Mouse (Mus musculus) v-Abl transformed pro-B cells (cell line): ENCODE measurements around the gene Rbpj.

ENCODE experiments used
- in situ Hi-C, 2 experiments: fragments of 400-800 bp; cut with MboI; formaldehyde crosslinking; loops; one replicate each; pipeline ENCODE4 v1.15.1; 2025; ENCODE audit not compliant: unreplicated experiment in 2 of 2

Rbpj gene

GRCm38 (mm10) chr5:53588421-53589171 is 122.6 kb downstream of the Rbpj start:
- in situ Hi-C loops = loop anchor here (25.0 kb wide), 2 partner anchors 1401 to 1476 kb away; partner anchors contain the start of gene Dhx15 (in 1 of the 2)

- in situ Hi-C loops = loop anchor here (25.0 kb wide), 2 partner anchors 1402 to 1477 kb away; partner anchors contain the start of gene Dhx15 (in 1 of the 2)
These were observed 123.4 kb downstream of the Rbpj start for GRCm38 (mm10) chr5:53589172-53589960.

GRCm38 (mm10) chr5:53590179-53590765 is 124.3 kb downstream of the Rbpj start:
- in situ Hi-C loops = loop anchor here (5.0 to 25.0 kb wide), 7 partner anchors 233 to 1478 kb away; partner anchors contain the start of gene Dhx15 (in 1 of the 2)

DNA sequence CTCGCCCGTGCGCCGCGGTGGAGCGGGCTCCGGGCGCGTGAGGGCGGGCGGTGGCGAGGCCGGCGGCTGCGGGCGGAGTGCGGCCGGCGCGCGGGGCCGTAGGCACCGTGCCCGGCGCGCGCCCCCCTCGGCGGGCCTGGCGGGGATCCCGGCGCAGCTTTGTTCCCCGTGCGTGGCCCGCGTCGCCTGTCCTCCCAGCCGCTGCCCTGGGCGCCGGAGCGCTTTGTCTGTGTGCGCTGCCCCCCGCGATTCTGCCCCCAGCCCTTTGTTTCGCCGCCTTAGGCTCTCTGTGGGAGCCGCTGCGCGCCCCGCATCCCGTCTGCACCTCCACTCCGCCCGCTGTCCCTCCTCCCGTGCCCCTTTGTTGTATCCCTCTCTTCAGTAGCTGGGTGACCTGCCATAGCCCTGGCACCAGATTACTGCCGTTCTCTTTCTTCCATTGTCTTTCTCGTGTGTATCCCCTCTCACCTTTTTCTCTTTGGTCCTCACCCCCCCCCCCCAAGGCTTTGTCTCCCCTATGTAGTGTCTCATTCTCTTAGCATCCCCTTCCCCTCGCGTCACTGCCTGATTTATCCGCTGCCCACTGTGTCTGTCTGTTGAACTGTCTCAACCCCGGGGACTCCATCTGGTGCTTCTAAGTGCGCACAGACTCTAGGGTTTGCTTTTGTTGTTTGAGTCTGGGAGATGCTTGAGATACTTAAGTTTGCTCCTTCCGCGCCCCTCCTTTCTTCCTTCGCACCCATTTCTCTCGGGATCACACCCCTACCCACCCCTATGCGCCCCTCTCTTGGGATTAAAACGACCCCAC is 125.1 kb downstream of the Rbpj start:
- in situ Hi-C loops = loop anchor here (5.0 to 25.0 kb wide), 7 partner anchors 234 to 1479 kb away; partner anchors contain the start of gene Dhx15 (in 1 of the 2)

DNA sequence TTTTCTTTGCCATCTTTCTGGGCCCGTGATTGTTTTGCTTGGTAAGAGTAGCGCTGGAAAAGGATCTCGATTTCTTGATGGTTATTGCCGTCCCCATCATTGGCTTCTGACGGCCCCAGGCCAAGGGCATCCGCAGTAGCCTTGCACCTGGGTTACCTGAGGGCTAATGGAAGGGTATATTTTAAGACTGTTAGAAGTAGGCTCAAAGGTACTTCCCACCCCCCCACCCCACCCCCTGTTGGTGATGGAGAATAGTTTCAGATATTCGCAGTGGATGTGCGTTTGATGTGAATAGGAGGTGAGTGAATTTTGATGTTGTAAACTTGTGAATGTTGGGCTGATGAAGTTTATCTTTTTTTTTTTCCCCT is 125.7 kb downstream of the Rbpj start:
- in situ Hi-C loops = loop anchor here (5.0 to 25.0 kb wide), 7 partner anchors 234 to 1479 kb away; partner anchors contain the start of gene Dhx15 (in 1 of the 2)

- in situ Hi-C loops = loop anchor here (5.0 to 25.0 kb wide), 7 partner anchors 236 to 1481 kb away; partner anchors contain the start of gene Dhx15 (in 1 of the 2)
These were observed 127.2 kb downstream of the Rbpj start for GRCm38 (mm10) chr5:53593080-53593688.

DNA sequence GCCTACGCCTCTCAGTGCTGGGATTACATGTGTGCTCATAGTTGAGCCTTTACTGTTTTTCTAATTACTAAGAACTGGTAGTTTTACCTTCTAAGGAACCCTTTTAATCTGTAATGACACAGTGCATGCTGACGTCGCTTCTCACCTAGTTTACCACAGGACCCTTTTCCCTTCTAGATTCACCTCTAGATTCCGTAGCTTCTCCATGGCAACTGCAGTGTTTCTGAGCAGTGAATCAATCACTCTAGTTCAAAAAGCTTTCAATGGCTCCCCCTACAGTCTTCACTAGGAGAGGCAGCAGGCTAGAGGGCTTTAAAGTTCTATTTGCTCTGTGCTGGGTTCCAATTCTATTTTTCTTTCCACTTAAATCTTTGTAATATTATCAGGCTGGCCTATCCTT is 128.3 kb downstream of the Rbpj start:
- in situ Hi-C loops = loop anchor here (5.0 to 25.0 kb wide), 7 partner anchors 237 to 1482 kb away; partner anchors contain the start of gene Dhx15 (in 1 of the 2)

DNA sequence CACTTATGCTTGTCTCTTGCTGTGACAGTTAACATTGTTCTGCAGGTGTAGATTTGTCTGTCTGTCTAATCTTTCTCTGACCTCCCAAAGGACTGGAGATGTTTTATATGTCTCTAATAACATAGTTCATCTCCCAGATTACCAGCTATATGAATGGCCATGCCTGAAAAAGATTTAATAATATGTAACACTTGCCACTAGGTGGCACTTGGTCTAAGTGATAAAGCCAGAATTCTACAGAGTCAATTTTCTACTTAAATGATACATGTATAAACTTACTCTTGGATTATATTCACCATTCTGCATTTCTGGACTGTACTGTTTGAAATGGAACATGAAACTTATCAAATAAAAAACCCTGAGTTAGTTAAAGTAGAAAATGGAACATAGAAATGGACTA is 132.6 kb downstream of the Rbpj start:
- in situ Hi-C loops = loop anchor here (5.0 to 25.0 kb wide), 6 partner anchors 241 to 1486 kb away; partner anchors contain the start of gene Dhx15 (in 1 of the 2)

DNA sequence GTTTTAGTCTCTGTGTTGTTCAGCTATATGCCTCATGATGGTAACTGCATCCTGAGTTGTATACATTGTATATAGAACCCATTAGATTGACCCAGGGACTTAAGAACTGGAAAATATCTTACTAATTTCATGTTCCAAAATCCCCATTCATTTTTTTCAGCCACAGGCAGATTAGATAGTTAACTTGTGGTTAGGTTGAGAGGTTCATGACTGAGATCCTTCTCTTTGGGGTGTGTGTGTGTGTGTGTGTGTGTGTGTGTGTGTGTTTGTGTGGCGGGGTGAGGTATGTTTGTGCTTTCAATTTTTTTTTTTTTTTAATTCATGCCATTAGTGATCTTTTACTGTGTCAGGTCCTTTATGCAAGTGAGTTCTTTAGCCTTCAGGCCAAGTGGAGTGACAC is 133.2 kb downstream of the Rbpj start:
- in situ Hi-C loops = loop anchor here (5.0 to 25.0 kb wide), 6 partner anchors 242 to 1487 kb away; partner anchors contain the start of gene Dhx15 (in 1 of the 2)

DNA sequence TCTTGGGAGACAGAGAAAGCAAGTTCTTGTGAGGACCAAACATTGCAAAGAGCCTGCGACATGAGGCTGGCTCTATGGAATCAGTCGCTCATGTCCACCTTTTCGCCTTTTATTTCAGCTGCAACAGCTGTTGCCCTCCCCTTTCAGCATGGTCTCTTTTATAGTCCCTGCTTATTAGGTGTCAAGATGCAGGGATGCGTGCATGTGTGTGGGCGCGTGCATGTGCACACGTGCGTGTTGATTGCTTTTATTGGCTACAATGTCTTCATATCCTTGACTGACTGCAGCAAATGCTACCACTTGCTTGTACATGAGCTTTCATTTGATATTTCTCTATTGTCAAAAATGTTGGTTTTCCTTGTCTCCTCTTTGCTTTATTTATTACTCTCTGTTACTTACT is 136.2 kb downstream of the Rbpj start:
- in situ Hi-C loops = loop anchor here (25.0 kb wide), 2 partner anchors 510 to 740 kb away; no protein-coding TSS in a partner anchor

GRCm38 (mm10) chr5:53605450-53605849 is 139.5 kb downstream of the Rbpj start:
- in situ Hi-C loops = loop anchor here (25.0 kb wide), 2 partner anchors 507 to 743 kb away; no protein-coding TSS in a partner anchor

DNA sequence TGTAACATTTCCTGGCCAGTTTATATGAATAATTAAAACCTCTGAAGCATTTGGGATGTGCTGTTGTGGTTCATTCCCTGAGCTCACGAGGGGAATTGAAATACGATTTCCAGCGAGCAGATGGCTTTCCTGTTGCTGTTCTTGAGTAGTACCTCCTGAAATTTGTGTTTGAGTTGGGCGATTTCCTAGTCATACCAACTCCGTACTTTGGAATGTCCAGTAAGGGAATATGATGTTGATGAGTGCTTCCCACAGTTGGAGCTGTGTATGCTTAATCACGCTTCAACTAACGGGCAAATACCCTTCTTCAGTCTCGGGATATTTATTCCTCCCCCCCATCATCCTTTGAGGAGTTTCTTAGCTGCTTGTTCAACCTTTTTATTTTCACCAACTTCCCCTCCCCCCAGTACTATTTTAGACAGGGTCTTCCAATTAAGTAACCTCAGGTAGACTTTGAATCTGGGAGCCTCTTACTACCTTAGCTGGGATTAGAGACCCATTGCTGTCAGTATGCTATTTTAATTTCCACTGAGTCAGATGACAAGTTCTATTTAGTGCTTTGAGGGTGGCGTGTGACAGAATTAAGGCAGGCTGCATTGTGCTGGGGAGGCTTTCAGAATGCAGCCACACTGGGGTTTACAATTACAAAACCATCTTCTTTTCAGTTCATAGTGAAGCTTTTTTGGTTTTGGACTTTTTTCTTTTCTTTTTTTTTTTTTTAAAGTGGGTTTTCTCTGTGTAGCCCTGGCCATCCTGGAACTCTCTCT is 141.5 kb downstream of the Rbpj start:
- in situ Hi-C loops = loop anchor here (25.0 kb wide), 2 partner anchors 505 to 745 kb away; no protein-coding TSS in a partner anchor

DNA sequence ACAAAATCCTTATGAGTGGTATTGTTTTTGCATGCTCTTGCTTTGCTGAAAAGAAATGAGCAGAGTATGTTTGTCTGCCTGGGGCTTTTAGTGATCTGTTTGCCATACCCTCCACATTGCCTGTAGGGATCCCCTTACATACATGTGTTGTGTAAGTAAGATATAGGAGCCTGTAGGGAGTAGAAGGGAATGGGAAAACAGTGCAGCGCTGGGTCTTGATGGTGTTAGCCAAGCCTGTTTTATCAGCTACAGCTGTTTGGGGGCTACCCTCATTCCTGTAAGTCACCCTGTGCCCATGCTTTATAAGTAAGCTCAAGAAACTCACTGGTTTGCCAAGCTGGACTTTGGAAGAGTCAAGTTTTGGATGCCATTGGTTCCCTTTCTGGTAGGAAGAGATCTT is 152.9 kb downstream of the Rbpj start:
- in situ Hi-C loops = loop anchor here (25.0 kb wide), 2 partner anchors 493 to 757 kb away; no protein-coding TSS in a partner anchor

DNA sequence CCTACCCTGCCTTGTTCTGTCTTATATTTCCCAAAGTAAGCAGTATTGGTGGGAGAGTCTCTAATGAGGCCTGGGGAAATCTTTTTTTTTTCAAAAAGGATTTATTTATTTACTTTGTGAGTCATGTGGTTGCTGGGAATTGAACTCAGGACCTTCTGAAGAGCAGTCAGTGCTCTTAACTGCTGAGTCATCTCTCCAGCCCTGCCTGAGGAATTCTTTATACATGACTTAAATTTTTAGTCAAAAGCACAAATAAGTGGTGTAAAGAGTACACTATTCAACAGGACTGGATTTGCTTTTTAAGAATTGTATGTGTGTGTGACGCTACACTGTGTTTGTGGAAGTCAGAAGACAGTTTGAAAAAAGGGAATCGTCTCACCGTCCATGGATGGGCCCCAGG is 166.1 kb downstream of the Rbpj start:
- in situ Hi-C loops = no loop called here

GRCm38 (mm10) chr5:53636795-53637194 is 170.8 kb downstream of the Rbpj start:
- in situ Hi-C loops = loop anchor here (5.0 kb wide), 1 partner anchor 279 kb away; no protein-coding TSS in a partner anchor

GRCm38 (mm10) chr5:53637206-53637605 is 171.3 kb downstream of the Rbpj start:
- in situ Hi-C loops = loop anchor here (5.0 kb wide), 1 partner anchor 280 kb away; no protein-coding TSS in a partner anchor

DNA sequence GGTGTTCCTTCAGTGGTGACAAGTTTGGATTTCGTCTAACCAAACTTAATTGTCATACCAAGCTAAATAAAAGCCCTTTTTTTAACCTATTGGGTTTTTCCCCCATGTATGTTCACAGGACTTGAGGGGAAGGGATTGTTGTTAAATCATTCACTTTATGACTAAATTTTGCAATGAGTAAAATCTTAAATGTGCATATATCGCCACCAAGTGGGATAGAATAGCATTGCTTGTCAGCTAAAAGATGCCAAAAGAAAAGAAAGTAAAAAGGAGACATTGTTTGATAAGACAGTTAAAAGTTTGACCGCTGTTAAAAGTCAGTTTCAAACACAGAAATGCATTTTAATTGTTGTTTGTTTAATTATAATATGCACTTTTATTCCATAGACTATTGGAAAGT is 172.7 kb downstream of the Rbpj start:
- in situ Hi-C loops = loop anchor here (5.0 kb wide), 1 partner anchor 281 kb away; no protein-coding TSS in a partner anchor

GRCm38 (mm10) chr5:53646669-53647068 is 180.7 kb downstream of the Rbpj start:
- in situ Hi-C loops = loop anchor here in 1 of 2 experiments (10.0 kb wide), 1 partner anchor 468 kb away; no protein-coding TSS in a partner anchor
